Mouse (Mus musculus) bone marrow, adult 2 months (tissue): ENCODE results near the gene Dolk.

ENCODE experiments used
- CTCF ChIP-seq: fragments of 200-500 bp; IDR thresholded peaks from 2 replicates; pipeline ENCODE4 v1.5.1; 2011; ENCODE audit warnings: low read length, control low read depth; ENCODE audit not compliant: control insufficient read depth, insufficient read depth
- POLR2A ChIP-seq: fragments of 200-500 bp; IDR thresholded peaks from 2 replicates; pipeline ENCODE4 v1.6.1; 2011; ENCODE audit warnings: low read depth, mild to moderate bottlenecking, control low read depth, low read length, borderline replicate concordance; ENCODE audit not compliant: control insufficient read depth

GRCm38 (mm10) chr2:30261064-30261736 lies 24.9 kb downstream of the Dolk start:
- TF ChIP-seq CTCF: no peak
- TF ChIP-seq POLR2A: no peak
